Mouse (Mus musculus) CD4-positive naive resting alpha-beta T cell, adult 57 days (primary cell): ENCODE results near the gene Ddx42. TPM values are rescaled to one million over a fixed set of nuclear protein-coding genes. Genes with fewer than 3 reads are reported as not detected.

Experiments
- total RNA-seq: library from RNA; stranded (reverse); gene quantifications from one replicate; pipeline ENCODE4 v1.2.4, GENCODE M21; 2023

Gene Ddx42
- total RNA-seq, result 80.4 TPM

DNA sequence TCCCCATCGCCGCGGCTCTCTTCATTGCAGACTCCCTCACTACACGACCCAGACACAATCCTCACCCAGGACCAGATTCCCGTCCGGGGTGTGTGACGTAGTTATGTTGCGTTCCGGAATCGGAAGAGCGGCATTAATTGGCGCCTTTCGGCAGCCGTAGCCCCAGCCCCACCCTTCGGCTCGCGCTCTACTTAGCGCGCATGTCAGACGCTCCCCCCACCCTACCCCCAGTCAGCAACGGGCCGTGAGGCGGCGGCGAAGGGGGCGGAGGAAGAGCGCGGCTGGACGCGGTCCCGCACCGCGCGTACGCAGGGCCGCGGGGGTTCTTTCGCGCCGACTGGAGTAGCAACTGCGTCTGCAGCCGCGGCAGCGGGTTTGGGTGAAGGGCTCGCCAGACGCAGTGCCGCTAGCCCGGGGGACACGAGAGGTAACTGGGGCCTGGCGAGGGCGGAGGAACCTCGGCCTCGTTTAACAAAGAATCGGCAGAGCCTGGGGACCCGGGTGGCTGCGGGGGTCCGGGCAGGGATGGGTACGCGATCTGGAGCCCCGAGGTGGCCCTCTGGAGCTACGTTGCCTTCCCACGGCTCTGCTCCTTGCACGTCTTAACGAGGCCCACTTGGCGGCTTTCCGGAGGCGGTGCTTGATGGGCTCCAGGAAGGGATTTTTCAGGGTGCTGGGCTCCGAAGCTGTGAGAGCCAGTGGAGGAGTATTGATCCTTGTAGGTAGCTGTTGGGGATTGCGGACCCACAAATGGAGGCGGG lies at the start of gene Ddx42:
Gene Ddx42 (plus strand): TSS at position 197 of the 761 bp plus-strand sequence.

GRCm38 (mm10) chr11:106202123-106202465 lies 14.6 kb upstream of the Ddx42 start, which contains the start of gene Strada:
Gene Strada, minus strand, starts transcription at chr11:106202168.

DNA sequence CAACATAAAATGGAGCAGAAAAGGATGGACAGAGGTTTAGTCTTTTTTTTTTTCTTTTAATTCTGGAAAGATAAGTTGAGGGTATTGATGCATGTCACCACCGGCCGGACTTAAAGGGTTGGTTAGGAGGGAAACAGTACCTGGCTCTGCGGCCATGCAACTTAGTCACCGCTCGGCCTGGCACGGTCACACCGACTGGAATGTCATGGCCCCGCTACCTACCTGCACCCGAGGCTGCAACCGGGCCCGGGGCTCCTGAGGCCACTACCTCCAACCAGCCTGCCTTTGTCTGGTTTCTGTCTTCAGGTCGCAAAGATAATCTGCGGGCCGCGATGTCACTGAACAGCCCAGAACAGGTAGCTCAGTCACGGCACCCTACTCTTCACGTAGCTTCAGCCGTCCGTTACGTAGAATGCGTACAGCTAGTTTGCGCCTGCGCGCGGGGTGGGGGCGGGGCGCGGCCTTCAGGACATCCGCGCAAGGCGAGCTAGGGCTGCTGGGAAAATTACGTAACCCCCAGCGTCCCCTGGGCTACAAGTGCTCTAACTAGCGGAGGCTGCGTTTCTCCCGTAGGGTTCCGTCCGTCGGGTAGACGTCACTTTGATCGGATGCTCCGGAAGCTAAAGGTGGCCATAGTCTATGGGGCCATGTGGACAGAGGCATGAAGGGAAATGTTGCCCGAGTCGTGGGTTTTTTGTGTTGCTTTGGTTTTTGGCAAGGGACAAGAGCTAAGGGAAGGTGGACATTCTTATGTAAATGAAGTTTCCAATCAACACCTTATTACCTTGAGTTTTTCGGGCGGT lies 598 bp upstream of the Ddx42 start, which contains the start of gene Ccdc47:
Gene Ccdc47 (minus strand): TSS at position 418 of the 803 bp plus-strand sequence.

GRCm38 (mm10) chr11:106255685-106256451 lies 39.1 kb downstream of the Ddx42 start, which contains the start of the genes Ftsj3 and Psmc5:
Gene Ftsj3, minus strand, starts transcription at chr11:106256079.
Gene Psmc5, plus strand, starts transcription at chr11:106256154.

GRCm38 (mm10) chr11:106272644-106273310 lies 56.1 kb downstream of the Ddx42 start, which contains the start of gene Smarcd2:
Gene Smarcd2, minus strand, starts transcription at chr11:106272972.

DNA sequence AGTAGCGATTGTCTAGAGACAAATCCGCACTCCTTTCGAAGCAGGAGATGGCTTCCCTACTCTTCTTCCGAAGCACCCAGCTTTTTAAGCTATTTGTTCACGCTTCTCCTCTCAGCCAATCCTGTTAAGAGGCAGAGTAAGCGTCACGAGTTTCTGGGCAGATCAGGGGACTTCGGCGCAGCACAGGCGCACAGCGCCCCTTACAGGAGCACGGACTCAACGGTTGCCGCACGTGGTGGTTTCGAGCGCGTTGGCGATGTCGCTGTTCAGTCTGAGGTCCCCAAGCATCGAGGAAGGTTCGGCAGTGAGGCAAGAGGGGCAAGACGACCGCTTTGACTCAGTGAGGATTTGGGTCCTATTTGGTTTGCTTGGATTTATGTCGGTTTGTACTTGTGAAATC lies 59.7 kb downstream of the Ddx42 start, which contains the start of gene Tcam1:
Gene Tcam1 (plus strand): TSS at position 219 of the 400 bp plus-strand sequence.

Other genes starting within 250 kb of the Ddx42 start
- gene Ace, start 249.0 kb upstream of the Ddx42 start, total RNA-seq, result 0.80 TPM
- not detected for gene Ace3, start 222.3 kb upstream of the Ddx42 start, total RNA-seq
- gene Kcnh6, start 208.8 kb upstream of the Ddx42 start, total RNA-seq, result 0.65 TPM
- 64.9 TPM for gene Dcaf7, start 180.1 kb upstream of the Ddx42 start, total RNA-seq
- gene Taco1, start 150.9 kb upstream of the Ddx42 start, total RNA-seq, result 8.3 TPM
- 174 TPM for gene Map3k3, start 132.3 kb upstream of the Ddx42 start, total RNA-seq
- gene Gm10840, start 56.1 kb upstream of the Ddx42 start, total RNA-seq, result 12.1 TPM
- gene Limd2, start 56.1 kb upstream of the Ddx42 start, total RNA-seq, result 840 TPM
- 27.2 TPM for gene Strada, start 14.8 kb upstream of the Ddx42 start, total RNA-seq
- gene Ccdc47, start 582 bp upstream of the Ddx42 start, total RNA-seq, result 38.1 TPM
- 69.6 TPM for gene Ftsj3, start 39.2 kb downstream of the Ddx42 start, total RNA-seq
- gene Psmc5, start 39.2 kb downstream of the Ddx42 start, total RNA-seq, result 46.4 TPM
- 108 TPM for gene Smarcd2, start 56.0 kb downstream of the Ddx42 start, total RNA-seq
- not detected for gene Tcam1, start 59.7 kb downstream of the Ddx42 start, total RNA-seq
- gene Gh, start 84.9 kb downstream of the Ddx42 start, total RNA-seq, result 0.95 TPM
- gene Cd79b, start 97.8 kb downstream of the Ddx42 start, total RNA-seq, result 49.8 TPM
- 1.2 TPM for gene Scn4a, start 136.4 kb downstream of the Ddx42 start, total RNA-seq
- gene Prr29, start 148.5 kb downstream of the Ddx42 start, total RNA-seq, result not detected
- 68.0 TPM for gene Icam2, start 171.1 kb downstream of the Ddx42 start, total RNA-seq